In the genomic region with DNA sequence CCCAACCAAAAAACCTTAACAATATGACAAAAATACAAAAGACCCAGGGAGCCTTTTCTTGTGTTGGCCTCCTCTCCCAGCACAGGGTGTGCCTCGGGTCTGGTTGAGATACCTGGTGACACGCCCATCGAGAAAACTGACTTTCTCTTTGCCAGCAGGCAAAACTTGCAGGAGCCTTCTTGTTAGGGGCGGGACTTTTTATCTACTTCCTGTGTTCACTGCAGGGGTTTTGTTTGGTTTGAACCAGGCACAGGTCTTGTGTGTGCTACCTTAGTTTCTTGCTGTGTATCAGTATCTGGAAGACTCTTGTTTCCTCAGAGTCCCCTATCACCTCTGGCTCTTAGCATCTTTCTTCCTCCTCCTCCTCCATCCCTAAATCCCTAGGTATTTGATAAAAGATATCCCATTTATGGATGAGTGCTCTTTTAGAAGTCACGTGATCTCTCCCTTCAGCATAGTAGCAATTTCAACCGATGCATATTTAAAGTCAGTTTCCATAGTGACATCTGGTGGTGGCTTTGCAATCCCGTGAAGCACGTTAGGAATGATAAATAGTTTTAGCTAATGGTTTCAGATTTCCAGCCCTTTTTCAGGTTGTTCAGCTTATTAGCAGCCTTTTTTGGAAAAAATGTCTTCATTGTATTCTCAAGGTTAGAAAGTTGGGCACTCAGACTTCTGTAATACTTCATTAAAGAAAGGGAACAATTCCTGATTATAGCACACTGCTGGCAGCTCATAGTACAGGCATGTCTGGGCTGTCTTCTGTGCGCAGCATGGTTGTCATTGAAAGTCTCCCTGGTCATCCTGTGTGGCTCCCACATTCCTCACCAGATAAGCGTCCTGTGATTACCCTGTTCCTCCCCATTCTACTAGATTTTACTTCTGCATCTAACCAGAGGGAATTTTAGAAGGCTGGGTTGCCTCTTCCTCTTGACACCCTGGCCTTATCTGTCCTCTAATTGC, we compare ENCODE assay signal across 8 mouse cellular contexts. TPM values are rescaled to one million over a fixed set of nuclear protein-coding genes. Genes with fewer than 3 reads are reported as not detected.
DNase-seq lines count a peak whose midpoint lies in the region; ATAC-seq and TF ChIP-seq lines count a peak whose summit lies in the region.

No protein-coding gene starts in this region.

- no peaks in the 10 kb centered on the region for H3K4me1 ChIP-seq in MEL (ENCODE audit: control insufficient read depth in 1 of 2, insufficient read depth in 2 of 2, low read length in 2 of 2)
- peaks cover 12% of the 10 kb centered on the region for H3K4me1 ChIP-seq in forebrain, embryonic 16.5 days (replicated peaks; ENCODE audit: control insufficient read depth, insufficient read depth, low read length)
- peaks cover 12% of the 10 kb centered on the region for H3K4me1 ChIP-seq in neural tube, embryonic 13.5 days (replicated peaks)

- no peak overlapping the region for H3K4me2 ChIP-seq in forebrain, embryonic 16.5 days (ENCODE audit: low read length)
- H3K4me2 ChIP-seq in neural tube, embryonic 13.5 days = no peak overlapping the region

- WGBS in forebrain, embryonic 16.5 days = 26% methylated on average over 10 of the region's 10 CpGs
- 27% methylated on average over 10 of the region's 10 CpGs for WGBS in neural tube, embryonic 13.5 days

- no peaks in the 10 kb centered on the region for H3K79me2 ChIP-seq in MEL (ENCODE audit: control insufficient read depth, insufficient read depth, low read length, poor library complexity)

- peak; percentile 77 for ATAC-seq in forebrain, embryonic 16.5 days
- peak; percentile 61 for ATAC-seq in neural tube, embryonic 13.5 days (ENCODE audit: low read depth)

- TF ChIP-seq POLR2A in MEL (IDR thresholded peaks at IDR 0.05; ENCODE audit: control insufficient read depth in 1 of 2, insufficient read depth in 1 of 2, low read depth in 1 of 2, low read length in 2 of 2, poor library complexity in 1 of 2) = no peak

- TF ChIP-seq RAD21 in MEL (IDR thresholded peaks at IDR 0.05; ENCODE audit: low read depth, low read length) = no peak

- H3K4me3 ChIP-seq in MEL (ENCODE audit: control insufficient read depth in 1 of 2, insufficient read depth in 1 of 2, low read depth in 2 of 2, low read length in 2 of 2) = no peak overlapping the region
- H3K4me3 ChIP-seq in forebrain, embryonic 16.5 days (replicated peaks; ENCODE audit: low read length) = no peak overlapping the region
- H3K4me3 ChIP-seq in neural tube, embryonic 13.5 days = no peak overlapping the region

- no peak overlapping the region for H3K9ac ChIP-seq in MEL (ENCODE audit: control insufficient read depth, low read depth, low read length, poor library complexity, severe bottlenecking)
- H3K9ac ChIP-seq in forebrain, embryonic 16.5 days (replicated peaks; ENCODE audit: low read depth, low read length) = no peak overlapping the region
- no peak overlapping the region for H3K9ac ChIP-seq in neural tube, embryonic 13.5 days

- no peak for TF ChIP-seq EP300 in MEL (IDR thresholded peaks at IDR 0.05; ENCODE audit: low read depth in 1 of 2, low read length in 2 of 2)

- H3K9me3 ChIP-seq in MEL (replicated peaks; ENCODE audit: insufficient read depth, low read length) = no peaks in the 10 kb centered on the region
- no peaks in the 10 kb centered on the region for H3K9me3 ChIP-seq in forebrain, embryonic 16.5 days (ENCODE audit: control insufficient read depth, low read length)
- no peaks in the 10 kb centered on the region for H3K9me3 ChIP-seq in neural tube, embryonic 13.5 days

- TF ChIP-seq CTCF in MEL (IDR thresholded peaks at IDR 0.05 in 2 of 3, conservative IDR thresholded peaks at IDR 0.05 in 1 of 3; ENCODE audit: control insufficient read depth in 1 of 3, insufficient read depth in 1 of 3, low read depth in 2 of 3, low read length in 3 of 3, poor library complexity in 1 of 3, severe bottlenecking in 1 of 3) = no peak

- H3K27me3 ChIP-seq in MEL (ENCODE audit: control insufficient read depth in 1 of 2, insufficient read depth in 2 of 2, low read length in 2 of 2) = no peaks in the 10 kb centered on the region
- H3K27me3 ChIP-seq in forebrain, embryonic 16.5 days (replicated peaks; ENCODE audit: control insufficient read depth, insufficient read depth, low read length) = no peaks in the 10 kb centered on the region
- H3K27me3 ChIP-seq in neural tube, embryonic 13.5 days = peaks cover 6% of the 10 kb centered on the region

- H3K36me3 ChIP-seq in MEL (ENCODE audit: control insufficient read depth in 1 of 2, insufficient read depth in 2 of 2, low read length in 2 of 2) = no peaks in the 10 kb centered on the region
- H3K36me3 ChIP-seq in forebrain, embryonic 16.5 days (ENCODE audit: control insufficient read depth, insufficient read depth) = no peaks in the 10 kb centered on the region
- peaks cover 5% of the 10 kb centered on the region; the same call in 1 of the 2 replicates for H3K36me3 ChIP-seq in neural tube, embryonic 13.5 days

- DNase-seq in gastrocnemius, adult 18-20 months (ENCODE audit: low spot score) = peak; percentile 11
- no peak for DNase-seq in gastrocnemius, postnatal 10 days
- peak; percentile 2 for DNase-seq in MEL (ENCODE audit: low read depth, low spot score)
- peak; percentile 30 for DNase-seq in layer of hippocampus, adult 9-10 months (ENCODE audit: low spot score)
- DNase-seq in urinary bladder, adult 18-20 months (ENCODE audit: low spot score in 2 of 2) = no peak
- DNase-seq in spleen, postnatal 4 days (ENCODE audit: low spot score in 2 of 2) = no peak

- H3K27ac ChIP-seq in MEL (ENCODE audit: control insufficient read depth, low read depth, low read length) = no peak overlapping the region
- H3K27ac ChIP-seq in forebrain, embryonic 16.5 days (ENCODE audit: low read length) = 0 out of 2 replicates have a peak overlapping the region, but pooled peaks have one; percentile 12
- no peak overlapping the region for H3K27ac ChIP-seq in neural tube, embryonic 13.5 days (replicated peaks)

TF ChIP-seq in MEL, 35 proteins besides CTCF, POLR2A, EP300 and RAD21:
- no peak for TF ChIP-seq KAT2A (conservative IDR thresholded peaks at IDR 0.05; ENCODE audit: low read depth, low read length)
- TF ChIP-seq NRF1 (IDR thresholded peaks at IDR 0.05; ENCODE audit: insufficient read depth, low read depth, low read length, poor library complexity, severe bottlenecking) = no peak
- TF ChIP-seq ZNF384 (IDR thresholded peaks at IDR 0.05; ENCODE audit: low read depth, low read length) = no peak
- no peak for TF ChIP-seq RCOR1 (IDR thresholded peaks at IDR 0.05; ENCODE audit: low read depth, low read length)
- no peak for TF ChIP-seq MYB (IDR thresholded peaks at IDR 0.05; ENCODE audit: low read depth, low read length)
- no peak for TF ChIP-seq E2F4 (IDR thresholded peaks at IDR 0.05; ENCODE audit: borderline replicate concordance, low read depth, low read length)
- TF ChIP-seq USF1 (IDR thresholded peaks at IDR 0.05; ENCODE audit: low read depth, low read length) = peak; percentile 44; the same call in 1 of the 2 replicates
- TF ChIP-seq SMC3 (IDR thresholded peaks at IDR 0.05; ENCODE audit: low read depth, low read length) = 0 out of 2 replicates have a peak, but pooled peaks have one; percentile 8
- TF ChIP-seq POLR2AphosphoS5 (IDR thresholded peaks at IDR 0.05; ENCODE audit: borderline replicate concordance, low read depth, low read length) = no peak
- no peak for TF ChIP-seq USF2 (IDR thresholded peaks at IDR 0.05; ENCODE audit: borderline replicate concordance in 1 of 2, insufficient read depth in 1 of 2, low read depth in 1 of 2, low read length in 2 of 2)
- no peak for TF ChIP-seq ZC3H11A (IDR thresholded peaks at IDR 0.05; ENCODE audit: low read depth, low read length)

RNA-seq across cellular contexts. Expression of a gene that starts 50.4 kb away (rescaled TPM):
- 1 to 10 TPM; 2.1 to 2.7 TPM for total RNA-seq in gastrocnemius, adult 18-20 months (2021)
- total RNA-seq in gastrocnemius, postnatal 10 days (2021) = 10 to 100 TPM; 17.8 to 30.4 TPM
- total RNA-seq in MEL (2012; rRNA removed) = under 0.01 TPM in 2 replicates
- polyA plus RNA-seq in MEL (2012; ENCODE audit: insufficient read depth in 1 of 2, insufficient read length in 2 of 2, low read depth in 1 of 2, low replicate concordance in 2 of 2, missing spikeins in 1 of 2) = not detected
- polyA plus RNA-seq in forebrain, embryonic 16.5 days (2015; fragmentation: Nextera tagmentation; extraction: Ambion mirVana) = 8.7 and 10.4 TPM in 2 replicates
- polyA plus RNA-seq in neural tube, embryonic 13.5 days (2015; fragmentation: Nextera tagmentation; extraction: Ambion mirVana) = 11.9 and 12.1 TPM in 2 replicates

Comparison
In these comparisons a context has a peak if more than half of its experiments do, and no peak if none do; other contexts are left out.
1. DNase-seq: peak in gastrocnemius, adult 18-20 months (single experiment), MEL (single experiment) and layer of hippocampus, adult 9-10 months (single experiment); none in gastrocnemius, postnatal 10 days (single experiment), urinary bladder, adult 18-20 months (0 of 2) and spleen, postnatal 4 days (0 of 2).
2. RNA of a gene that starts 50.4 kb away (total RNA-seq): 17.8 to 30.4 TPM in gastrocnemius, postnatal 10 days; 2.1 to 2.7 TPM in gastrocnemius, adult 18-20 months and under 0.01 TPM in MEL; every median in the first group is over 4 times any median in the second.